Mouse (Mus musculus): ENCODE results near the gene Gbgt1.

DNA sequence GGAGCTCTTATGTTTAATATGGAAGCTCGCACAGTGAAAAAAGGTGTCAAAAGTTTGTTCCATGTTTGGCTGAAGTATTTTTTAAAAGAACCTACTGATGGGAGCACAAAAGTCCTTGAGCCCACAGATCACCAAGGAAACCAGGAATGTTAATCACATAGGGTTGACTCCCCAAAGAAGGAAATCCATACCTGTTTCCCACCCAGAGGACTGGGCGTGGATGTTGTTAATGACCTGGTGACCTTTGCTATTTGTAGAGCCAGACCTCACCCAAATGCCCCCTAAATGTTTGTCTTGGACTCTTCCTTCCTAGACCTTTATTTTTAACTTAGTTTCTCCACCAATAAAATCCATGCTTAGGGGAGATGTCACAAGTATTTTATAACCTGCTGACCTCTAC is 26.1 kb upstream of the Gbgt1 start:
- TF ChIP-seq EP300 (optimal IDR thresholded peaks at IDR 0.05): no peak
- TF ChIP-seq CTCF (IDR thresholded peaks at IDR 0.05; ENCODE audit: low read depth): no peak

All from stomach, postnatal 0 days (tissue).